Mouse (Mus musculus): ENCODE measurements around the gene CK137956.

DNA sequence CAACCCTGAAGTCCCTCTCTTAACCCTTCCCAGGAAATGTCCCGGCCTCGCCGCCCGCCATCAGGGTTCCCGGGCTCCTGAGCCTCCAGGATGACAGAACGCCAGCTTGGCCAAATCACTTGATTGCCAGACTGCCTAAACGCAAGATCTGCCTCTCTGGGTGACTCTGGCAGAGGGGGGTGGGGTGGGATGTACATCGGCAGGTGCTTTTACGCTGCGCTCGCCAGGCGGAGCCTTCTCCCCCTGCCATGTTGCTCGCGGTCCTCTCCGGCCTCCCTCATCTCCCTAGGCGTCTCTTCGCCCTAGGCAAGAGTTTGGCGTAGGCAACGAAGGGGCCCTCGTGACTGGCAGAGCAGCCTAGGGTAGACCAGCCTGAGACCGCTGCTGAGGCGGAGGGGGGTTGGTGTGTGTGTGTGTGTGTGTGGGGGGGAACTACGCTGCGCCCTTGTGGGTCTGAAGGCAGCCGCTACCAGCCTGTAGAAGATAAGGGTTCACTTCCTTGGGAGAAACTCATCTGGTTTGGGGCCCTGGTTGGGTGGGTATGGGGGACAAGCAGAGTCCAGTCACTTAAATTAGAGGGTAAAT is 15.8 kb upstream of the CK137956 start:
- TF ChIP-seq CTCF (IDR thresholded peaks at IDR 0.05; ENCODE audit: low read depth) (no peak), EP300 (optimal IDR thresholded peaks at IDR 0.05) (no peak)
